Mouse (Mus musculus) testis, postnatal 14 days (tissue): ENCODE results near the gene Nol7.

Source experiments
- DNase-seq: peaks from one replicate; pipeline ENCODE4 v3.0.0; 2021; ENCODE audit warnings: low spot score

Gene Nol7

GRCm38 (mm10) chr13:43428436-43428835, 30.2 kb downstream of the Nol7 start:
- no peak for DNase-seq

GRCm38 (mm10) chr13:43433395-43433794, 35.2 kb downstream of the Nol7 start:
- DNase-seq = no peak

DNA sequence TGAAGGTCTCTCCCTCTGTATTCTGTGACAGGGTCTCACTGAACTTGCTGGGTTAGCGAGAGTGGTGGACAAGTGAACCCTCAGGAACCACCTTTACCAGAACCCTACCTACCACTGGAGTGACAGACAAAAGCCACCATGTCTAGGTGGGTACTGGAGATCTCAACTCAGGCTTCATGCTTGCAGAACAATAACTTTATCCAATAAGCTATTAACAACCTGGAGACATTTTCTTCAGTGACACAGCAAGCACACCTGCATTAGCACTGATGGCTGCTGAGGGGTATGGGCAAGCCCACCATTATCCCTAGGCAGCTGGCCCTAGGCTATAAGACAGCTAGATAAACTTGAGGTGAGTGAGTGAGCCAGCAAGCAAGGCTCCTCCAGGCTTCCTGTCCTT, 42.2 kb downstream of the Nol7 start:
- no peak for DNase-seq

- DNase-seq = no peak
Measured at GRCm38 (mm10) chr13:43442551-43442950, 44.4 kb downstream of the Nol7 start.

DNA sequence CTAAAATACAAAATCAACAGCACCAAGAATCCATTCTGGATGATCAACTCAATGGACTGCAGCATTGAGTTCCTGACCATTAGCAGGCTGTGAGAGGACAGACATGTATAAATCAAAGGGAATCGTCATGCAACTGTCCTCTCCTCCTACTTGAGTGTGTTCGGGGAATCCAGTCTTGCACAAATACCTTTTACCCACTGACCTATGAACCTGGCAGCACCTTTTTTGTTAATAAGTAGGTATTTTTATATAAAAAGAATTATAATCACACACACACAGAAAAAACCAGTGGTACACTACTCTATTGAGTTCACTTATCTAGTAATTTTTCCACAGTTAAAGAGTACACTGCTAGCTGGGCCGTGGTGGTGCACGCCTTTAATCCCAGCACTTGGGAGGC, 45.5 kb downstream of the Nol7 start:
- no peak for DNase-seq

DNA sequence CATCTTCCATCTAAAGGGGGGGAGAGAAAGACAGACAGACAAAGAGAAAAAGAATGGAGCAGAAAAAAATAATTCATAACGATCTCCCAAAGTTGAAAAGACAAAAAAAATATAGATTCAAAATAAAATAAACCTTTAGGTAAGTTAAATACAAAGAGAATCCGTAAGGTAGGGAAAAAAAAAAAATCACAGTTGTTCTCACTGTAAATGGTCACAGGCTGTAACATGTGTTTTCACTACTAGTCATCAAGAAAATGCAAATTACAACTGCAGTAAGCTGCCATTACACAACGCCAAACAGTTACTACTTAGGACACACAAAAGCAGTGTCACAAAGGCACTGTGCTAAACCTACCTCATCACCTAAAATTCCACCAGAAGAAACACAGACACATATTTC, 46.5 kb downstream of the Nol7 start:
- no peak for DNase-seq

- no peak for DNase-seq
Measured at GRCm38 (mm10) chr13:43445754-43446153, 47.6 kb downstream of the Nol7 start.

- no peak for DNase-seq
Measured at GRCm38 (mm10) chr13:43447721-43448120, 49.5 kb downstream of the Nol7 start.

- no peak for DNase-seq
Measured at GRCm38 (mm10) chr13:43450686-43451085, 52.5 kb downstream of the Nol7 start.

GRCm38 (mm10) chr13:43452177-43452576, 54.0 kb downstream of the Nol7 start:
- DNase-seq = no peak

GRCm38 (mm10) chr13:43452843-43453605, 54.8 kb downstream of the Nol7 start:
- DNase-seq = no peak

- no peak for DNase-seq
Measured at GRCm38 (mm10) chr13:43454431-43454830, 56.2 kb downstream of the Nol7 start.
